ENCODE assay signal across 23 mouse cellular contexts in the genomic region with DNA sequence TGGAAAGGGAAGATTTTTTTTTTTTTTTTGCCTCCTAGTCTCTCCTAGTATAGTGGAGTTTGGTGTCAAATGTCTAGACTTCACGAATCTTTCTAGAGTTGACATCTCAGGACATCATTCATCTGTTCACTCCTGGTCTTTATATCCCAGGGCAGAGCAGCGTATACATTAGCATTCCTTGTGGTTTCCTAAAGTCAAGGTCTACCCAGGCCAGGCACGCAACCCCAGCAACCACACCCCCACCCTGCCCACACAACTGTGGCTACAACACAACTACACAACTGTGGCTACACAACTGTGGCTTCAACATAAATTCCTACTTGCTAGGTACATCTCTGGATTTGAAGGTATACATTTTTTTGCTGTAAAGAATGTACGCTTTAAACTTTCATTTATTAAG.
DNase-seq lines count a peak whose midpoint lies in the region; ATAC-seq and TF ChIP-seq lines count a peak whose summit lies in the region.
"Had no signal": no experiment of that assay in that cellular context is flagged by ENCODE, and none has a peak within 500 bp of the region (broad histone marks: within the 10 kb centered on the region; RNA-seq: fewer than 3 reads in every experiment).

No protein-coding gene starts in this region.

- no peaks in the 10 kb centered on the region for H3K36me3 ChIP-seq in lung, embryonic 14.5 days (ENCODE audit: insufficient read depth)
- no peaks in the 10 kb centered on the region for H3K36me3 ChIP-seq in limb, embryonic 13.5 days
- no peaks in the 10 kb centered on the region for H3K36me3 ChIP-seq in midbrain, embryonic 16.5 days (ENCODE audit: control insufficient read depth, insufficient read depth, low read length)
- H3K36me3 ChIP-seq: embryonic facial prominence, embryonic 10.5 days; forebrain, embryonic 10.5 days; G1E; heart, embryonic 13.5 days; hindbrain, embryonic 12.5 days had no signal

- intact Hi-C loops in heart, postnatal 14 days (cut with DNase I): no loop called here
- intact Hi-C loops in left cerebral cortex, postnatal 10 days (cut with DNase I): no loop called here

- peak; percentile 68; the same call in 1 of the 2 replicates for ATAC-seq in lung, embryonic 14.5 days (ENCODE audit: insufficient read depth)
- ATAC-seq in limb, embryonic 13.5 days (ENCODE audit: low FRiP score, low read depth): no peak
- no peak for ATAC-seq in midbrain, embryonic 16.5 days
- ATAC-seq: CD4-positive, CD25-positive, alpha-beta regulatory T cell, adult 4 months; forebrain, embryonic 14.5 days had no signal

- WGBS in lung, embryonic 14.5 days: 53% methylated on average over 4 of the region's 4 CpGs
- 54% methylated on average over 4 of the region's 4 CpGs for WGBS in limb, embryonic 13.5 days
- WGBS in midbrain, embryonic 16.5 days: 92% methylated on average over 4 of the region's 4 CpGs

- no peak overlapping the region for H3K27ac ChIP-seq in lung, embryonic 14.5 days (ENCODE audit: low read depth)
- peak overlapping the region; percentile 40; the same call in 1 of the 2 replicates for H3K27ac ChIP-seq in limb, embryonic 13.5 days
- H3K27ac ChIP-seq in midbrain, embryonic 16.5 days (ENCODE audit: low read length): no peak overlapping the region
- H3K27ac ChIP-seq: embryonic facial prominence, embryonic 10.5 days; forebrain, embryonic 10.5 days; gastrocnemius, adult 2 months; heart, embryonic 13.5 days; hindbrain, embryonic 12.5 days had no signal

- no peaks in the 10 kb centered on the region for H3K4me1 ChIP-seq in lung, embryonic 14.5 days (ENCODE audit: insufficient read depth)
- H3K4me1 ChIP-seq in limb, embryonic 13.5 days: peaks cover 6% of the 10 kb centered on the region
- H3K4me1 ChIP-seq in midbrain, embryonic 16.5 days (ENCODE audit: control insufficient read depth, insufficient read depth, low read length): no peaks in the 10 kb centered on the region
- H3K4me1 ChIP-seq: forebrain, embryonic 10.5 days; heart, embryonic 13.5 days; hindbrain, embryonic 12.5 days had no signal

- H3K4me2 ChIP-seq in lung, embryonic 14.5 days: no peak overlapping the region
- no peak overlapping the region for H3K4me2 ChIP-seq in limb, embryonic 13.5 days (replicated peaks)
- no peak overlapping the region for H3K4me2 ChIP-seq in midbrain, embryonic 16.5 days (ENCODE audit: low read length)
- H3K4me2 ChIP-seq: heart, embryonic 13.5 days; hindbrain, embryonic 12.5 days had no signal

- TF ChIP-seq CTCF in lung, embryonic 14.5 days (IDR thresholded peaks at IDR 0.05; ENCODE audit: low read depth): no peak

- H3K27me3 ChIP-seq in lung, embryonic 14.5 days (ENCODE audit: insufficient read depth, low read length): no peaks in the 10 kb centered on the region
- no peaks in the 10 kb centered on the region for H3K27me3 ChIP-seq in limb, embryonic 13.5 days
- H3K27me3 ChIP-seq in midbrain, embryonic 16.5 days (ENCODE audit: control insufficient read depth, insufficient read depth, low read depth, low read length): no peaks in the 10 kb centered on the region
- H3K27me3 ChIP-seq: heart, embryonic 13.5 days; hindbrain, embryonic 12.5 days had no signal

- no peak overlapping the region for H3K4me3 ChIP-seq in lung, embryonic 14.5 days (ENCODE audit: low read depth, low read length)
- H3K4me3 ChIP-seq in limb, embryonic 13.5 days: no peak overlapping the region
- H3K4me3 ChIP-seq in midbrain, embryonic 16.5 days (ENCODE audit: low read depth, low read length): no peak overlapping the region
- H3K4me3 ChIP-seq: embryonic facial prominence, embryonic 10.5 days; erythroblast, embryonic 14.5 days; forebrain, embryonic 10.5 days; gastrocnemius, adult 2 months; heart, embryonic 13.5 days; hindbrain, embryonic 12.5 days had no signal

- H3K9ac ChIP-seq in lung, embryonic 14.5 days: no peak overlapping the region
- no peak overlapping the region for H3K9ac ChIP-seq in limb, embryonic 13.5 days
- H3K9ac ChIP-seq in midbrain, embryonic 16.5 days (ENCODE audit: low read depth, low read length): no peak overlapping the region
- H3K9ac ChIP-seq: heart, embryonic 13.5 days; hindbrain, embryonic 12.5 days had no signal

- no peaks in the 10 kb centered on the region for H3K9me3 ChIP-seq in lung, embryonic 14.5 days (ENCODE audit: low read depth, low read length)
- H3K9me3 ChIP-seq in limb, embryonic 13.5 days: no peaks in the 10 kb centered on the region
- H3K9me3 ChIP-seq in midbrain, embryonic 16.5 days (replicated peaks; ENCODE audit: control insufficient read depth, low read length, poor library complexity, severe bottlenecking): no peaks in the 10 kb centered on the region
- H3K9me3 ChIP-seq: embryonic facial prominence, embryonic 10.5 days; forebrain, embryonic 10.5 days; G1E; heart, embryonic 13.5 days; hindbrain, embryonic 12.5 days had no signal

- peak; percentile 52 for DNase-seq in heart, adult 11 months
- no peak for DNase-seq in heart, postnatal 14 days
- no peak for DNase-seq in lung, embryonic 14.5 days
- DNase-seq in lung, adult 18-20 months: no peak
- DNase-seq in left cerebral cortex, postnatal 10 days (ENCODE audit: extremely low spot score in 1 of 2, low spot score in 2 of 2): no peak
- DNase-seq: adrenal gland, adult 8-10 months; adrenal gland, postnatal 36 days; B cell, adult 2 months; cerebellum, adult 2 months; cerebellum, postnatal 10 days; gastrocnemius, adult 2 months; gastrocnemius, postnatal 25 days; heart, postnatal 4 days had no signal
